Mouse (Mus musculus): ENCODE measurements around the gene Gramd1a. TPM values are rescaled to one million over a fixed set of nuclear protein-coding genes. Genes with fewer than 3 reads are reported as not detected.

The Gramd1a gene
- polyA plus RNA-seq, 1 experiment from 2014 or later: 11.6 TPM

GRCm38 (mm10) chr7:31110861-31111385 is 44.8 kb downstream of the Gramd1a start:
- no peaks in the 10 kb centered on the region for H3K27me3 ChIP-seq (ENCODE audit: control insufficient read depth, insufficient read depth, low read depth, low read length)
- H3K4me3 ChIP-seq (ENCODE audit: low read depth, low read length): no peak overlapping the region
- no peak overlapping the region for H3K9ac ChIP-seq (ENCODE audit: low read depth, low read length)
- no peak overlapping the region for H3K4me2 ChIP-seq (ENCODE audit: low read depth, low read length)
- 37% methylated on average over 15 of the region's 15 CpGs for WGBS (ENCODE audit: insufficient replicate concordance)
- H3K36me3 ChIP-seq (ENCODE audit: control insufficient read depth, insufficient read depth): no peaks in the 10 kb centered on the region
- H3K9me3 ChIP-seq (replicated peaks; ENCODE audit: control insufficient read depth, low read length): no peaks in the 10 kb centered on the region
- peaks cover 12% of the 10 kb centered on the region for H3K4me1 ChIP-seq (ENCODE audit: control insufficient read depth, low read depth, low read length)
- no peak overlapping the region for H3K27ac ChIP-seq (ENCODE audit: low read length)
- ATAC-seq (ENCODE audit: low read depth): no peak

DNA sequence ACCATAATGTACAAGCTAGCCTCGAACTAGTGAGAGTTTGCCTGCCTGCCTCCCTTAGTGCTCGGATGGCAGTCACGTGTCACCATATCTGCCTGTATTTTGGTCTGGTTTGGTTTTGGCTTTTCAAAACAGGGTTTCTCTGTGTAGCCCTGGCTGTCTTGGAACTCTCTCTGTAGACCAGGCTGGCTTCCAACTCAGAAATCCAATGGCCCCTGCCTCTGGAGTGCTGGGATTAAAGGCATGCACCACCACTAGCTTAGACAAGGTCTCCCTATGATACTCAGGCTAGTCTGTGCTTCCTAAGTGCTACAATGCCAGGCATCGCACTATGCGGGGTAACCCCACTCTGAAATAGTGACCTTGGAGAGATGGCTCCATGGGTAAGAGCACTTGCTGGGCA is 45.9 kb downstream of the Gramd1a start:
- Histone ChIP-seq H3K4me3 (ENCODE audit: low read depth, low read length) (no peak overlapping the region), H3K9ac (ENCODE audit: low read depth, low read length) (no peak overlapping the region), H3K36me3 (ENCODE audit: control insufficient read depth, insufficient read depth) (no peaks in the 10 kb centered on the region), H3K27ac (ENCODE audit: low read length) (no peak overlapping the region), H3K27me3 (ENCODE audit: control insufficient read depth, insufficient read depth, low read depth, low read length) (no peaks in the 10 kb centered on the region), H3K4me1 (ENCODE audit: control insufficient read depth, low read depth, low read length) (peaks cover 9% of the 10 kb centered on the region), H3K9me3 (replicated peaks; ENCODE audit: control insufficient read depth, low read length) (no peaks in the 10 kb centered on the region), H3K4me2 (ENCODE audit: low read depth, low read length) (no peak overlapping the region)
- WGBS (ENCODE audit: insufficient replicate concordance): 66% methylated on average over 5 of the region's 5 CpGs
- ATAC-seq (ENCODE audit: low read depth): no peak

GRCm38 (mm10) chr7:31109091-31109490 is 46.6 kb downstream of the Gramd1a start:
- Histone ChIP-seq H3K27me3 (ENCODE audit: control insufficient read depth, insufficient read depth, low read depth, low read length) (no peaks in the 10 kb centered on the region), H3K27ac (ENCODE audit: low read length) (no peak overlapping the region), H3K9ac (ENCODE audit: low read depth, low read length) (no peak overlapping the region), H3K36me3 (ENCODE audit: control insufficient read depth, insufficient read depth) (no peaks in the 10 kb centered on the region), H3K9me3 (replicated peaks; ENCODE audit: control insufficient read depth, low read length) (no peaks in the 10 kb centered on the region), H3K4me2 (ENCODE audit: low read depth, low read length) (no peak overlapping the region), H3K4me1 (ENCODE audit: control insufficient read depth, low read depth, low read length) (peaks cover 9% of the 10 kb centered on the region), H3K4me3 (ENCODE audit: low read depth, low read length) (no peak overlapping the region)
- 39% methylated on average over 7 of the region's 7 CpGs for WGBS (ENCODE audit: insufficient replicate concordance)
- ATAC-seq (ENCODE audit: low read depth): no peak

- Histone ChIP-seq H3K4me3 (ENCODE audit: low read depth, low read length) (no peak overlapping the region), H3K27me3 (ENCODE audit: control insufficient read depth, insufficient read depth, low read depth, low read length) (no peaks in the 10 kb centered on the region), H3K9me3 (replicated peaks; ENCODE audit: control insufficient read depth, low read length) (no peaks in the 10 kb centered on the region), H3K27ac (ENCODE audit: low read length) (no peak overlapping the region), H3K4me2 (ENCODE audit: low read depth, low read length) (no peak overlapping the region), H3K9ac (ENCODE audit: low read depth, low read length) (no peak overlapping the region), H3K36me3 (ENCODE audit: control insufficient read depth, insufficient read depth) (no peaks in the 10 kb centered on the region), H3K4me1 (ENCODE audit: control insufficient read depth, low read depth, low read length) (peaks cover 9% of the 10 kb centered on the region)
- WGBS (ENCODE audit: insufficient replicate concordance): 71% methylated on average over 11 of the region's 11 CpGs
- ATAC-seq (ENCODE audit: low read depth): no peak
Observed at GRCm38 (mm10) chr7:31107781-31108180, 47.9 kb downstream of the Gramd1a start.

DNA sequence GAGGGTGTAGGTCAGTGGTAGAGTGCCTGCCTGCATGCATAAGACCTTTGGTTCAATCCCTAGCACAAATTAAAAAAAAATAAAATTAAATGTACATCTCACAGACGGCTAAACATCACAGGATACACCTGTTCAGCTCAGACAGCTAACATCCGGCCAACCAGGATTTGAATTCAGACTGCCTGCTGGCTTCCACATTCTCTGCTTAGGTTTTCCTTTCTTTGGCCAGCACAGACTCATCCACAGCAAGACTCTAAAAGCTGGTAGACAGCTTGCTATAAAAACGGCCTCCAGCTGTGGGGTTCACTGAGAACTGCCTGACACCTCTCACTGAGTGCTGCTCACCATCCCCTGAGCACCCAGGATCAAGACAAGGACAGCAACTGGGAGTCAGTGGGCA is 49.5 kb downstream of the Gramd1a start:
- Histone ChIP-seq H3K36me3 (ENCODE audit: control insufficient read depth, insufficient read depth) (no peaks in the 10 kb centered on the region), H3K27ac (ENCODE audit: low read length) (no peak overlapping the region), H3K9ac (ENCODE audit: low read depth, low read length) (no peak overlapping the region), H3K4me3 (ENCODE audit: low read depth, low read length) (no peak overlapping the region), H3K4me2 (ENCODE audit: low read depth, low read length) (no peak overlapping the region), H3K27me3 (ENCODE audit: control insufficient read depth, insufficient read depth, low read depth, low read length) (no peaks in the 10 kb centered on the region), H3K4me1 (ENCODE audit: control insufficient read depth, low read depth, low read length) (peaks cover 6% of the 10 kb centered on the region), H3K9me3 (replicated peaks; ENCODE audit: control insufficient read depth, low read length) (no peaks in the 10 kb centered on the region)
- no peak for ATAC-seq (ENCODE audit: low read depth)
- WGBS (ENCODE audit: insufficient replicate concordance): 30% methylated on average over 3 of the region's 3 CpGs

GRCm38 (mm10) chr7:31105061-31105768 is 50.5 kb downstream of the Gramd1a start:
- Histone ChIP-seq H3K9me3 (replicated peaks; ENCODE audit: control insufficient read depth, low read length) (no peaks in the 10 kb centered on the region), H3K4me1 (ENCODE audit: control insufficient read depth, low read depth, low read length) (no peaks in the 10 kb centered on the region; the same call in 1 of the 2 replicates), H3K4me2 (ENCODE audit: low read depth, low read length) (no peak overlapping the region), H3K36me3 (ENCODE audit: control insufficient read depth, insufficient read depth) (no peaks in the 10 kb centered on the region), H3K9ac (ENCODE audit: low read depth, low read length) (no peak overlapping the region), H3K4me3 (ENCODE audit: low read depth, low read length) (no peak overlapping the region), H3K27ac (ENCODE audit: low read length) (no peak overlapping the region), H3K27me3 (ENCODE audit: control insufficient read depth, insufficient read depth, low read depth, low read length) (no peaks in the 10 kb centered on the region)
- 39% methylated on average over 15 of the region's 15 CpGs for WGBS (ENCODE audit: insufficient replicate concordance)
- no peak for ATAC-seq (ENCODE audit: low read depth)

- 51% methylated on average over 14 of the region's 14 CpGs for WGBS (ENCODE audit: insufficient replicate concordance)
- Histone ChIP-seq H3K4me3 (ENCODE audit: low read depth, low read length) (no peak overlapping the region), H3K27me3 (ENCODE audit: control insufficient read depth, insufficient read depth, low read depth, low read length) (no peaks in the 10 kb centered on the region), H3K4me2 (ENCODE audit: low read depth, low read length) (no peak overlapping the region), H3K9ac (ENCODE audit: low read depth, low read length) (no peak overlapping the region), H3K9me3 (replicated peaks; ENCODE audit: control insufficient read depth, low read length) (no peaks in the 10 kb centered on the region), H3K27ac (ENCODE audit: low read length) (no peak overlapping the region), H3K4me1 (ENCODE audit: control insufficient read depth, low read depth, low read length) (no peaks in the 10 kb centered on the region), H3K36me3 (ENCODE audit: control insufficient read depth, insufficient read depth) (no peaks in the 10 kb centered on the region)
- ATAC-seq (ENCODE audit: low read depth): no peak
Observed at GRCm38 (mm10) chr7:31100786-31101185, 54.9 kb downstream of the Gramd1a start.

DNA sequence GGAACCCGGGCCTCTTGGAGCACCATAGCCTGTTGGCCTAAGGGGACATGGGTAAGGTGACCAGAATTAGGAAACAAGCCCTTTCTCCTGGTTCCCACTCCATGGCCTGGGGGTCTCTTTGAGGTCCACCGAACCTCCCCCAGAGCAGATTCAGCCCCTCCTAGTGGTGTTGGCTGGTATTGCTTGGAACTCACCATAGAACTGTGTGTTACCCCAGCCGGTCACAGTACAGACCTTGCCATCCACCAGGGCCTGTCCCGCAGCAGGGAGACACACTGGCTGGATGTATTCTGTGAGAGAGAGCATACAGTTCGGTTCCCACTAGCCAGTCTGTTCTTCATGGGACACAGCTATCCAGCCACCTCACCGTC is 56.1 kb downstream of the Gramd1a start:
- H3K9me3 ChIP-seq (replicated peaks; ENCODE audit: control insufficient read depth, low read length): no peaks in the 10 kb centered on the region
- H3K4me3 ChIP-seq (ENCODE audit: low read depth, low read length): no peak overlapping the region
- H3K27ac ChIP-seq (ENCODE audit: low read length): no peak overlapping the region
- H3K9ac ChIP-seq (ENCODE audit: low read depth, low read length): no peak overlapping the region
- no peaks in the 10 kb centered on the region for H3K4me1 ChIP-seq (ENCODE audit: control insufficient read depth, low read depth, low read length)
- ATAC-seq (ENCODE audit: low read depth): no peak
- no peaks in the 10 kb centered on the region for H3K36me3 ChIP-seq (ENCODE audit: control insufficient read depth, insufficient read depth)
- no peaks in the 10 kb centered on the region for H3K27me3 ChIP-seq (ENCODE audit: control insufficient read depth, insufficient read depth, low read depth, low read length)
- no peak overlapping the region for H3K4me2 ChIP-seq (ENCODE audit: low read depth, low read length)
- WGBS (ENCODE audit: insufficient replicate concordance): 63% methylated on average over 6 of the region's 6 CpGs

- Histone ChIP-seq H3K4me2 (ENCODE audit: low read depth, low read length) (no peak overlapping the region), H3K4me1 (ENCODE audit: control insufficient read depth, low read depth, low read length) (no peaks in the 10 kb centered on the region), H3K27me3 (ENCODE audit: control insufficient read depth, insufficient read depth, low read depth, low read length) (no peaks in the 10 kb centered on the region), H3K27ac (ENCODE audit: low read length) (no peak overlapping the region), H3K36me3 (ENCODE audit: control insufficient read depth, insufficient read depth) (no peaks in the 10 kb centered on the region), H3K9me3 (replicated peaks; ENCODE audit: control insufficient read depth, low read length) (no peaks in the 10 kb centered on the region), H3K4me3 (ENCODE audit: low read depth, low read length) (no peak overlapping the region), H3K9ac (ENCODE audit: low read depth, low read length) (no peak overlapping the region)
- no peak for ATAC-seq (ENCODE audit: low read depth)
- 66% methylated on average over 22 of the region's 22 CpGs for WGBS (ENCODE audit: insufficient replicate concordance)
Observed at GRCm38 (mm10) chr7:31098697-31099611, 56.7 kb downstream of the Gramd1a start.
